Mouse (Mus musculus): ENCODE measurements at regions not wholly inside any gene's neighbourhood (a gene's known extent, or its start where the extent isn't known, plus 50 kb on each side); places are given as distances from the start of the nearest gene placed in this dataset.

- no peaks in the 10 kb centered on the region for H3K9me3 ChIP-seq (replicated peaks; ENCODE audit: low read length)
- DNase-seq (ENCODE audit: extremely low read depth) = no peak
- no peak overlapping the region for H3K4me3 ChIP-seq (replicated peaks in 1 of 3; ENCODE audit: low read depth in 2 of 3, low read length in 2 of 3, poor library complexity in 1 of 3)
- H3K36me3 ChIP-seq (replicated peaks in 1 of 2; ENCODE audit: control insufficient read depth in 1 of 2, insufficient read depth in 1 of 2, low read length in 1 of 2) = no peaks in the 10 kb centered on the region
- no peak overlapping the region for H3K9ac ChIP-seq (ENCODE audit: insufficient read depth, low read depth)
- H3K27ac ChIP-seq (ENCODE audit: insufficient read depth, low read depth) = no peak overlapping the region
- no peak overlapping the region for H3K4me2 ChIP-seq (ENCODE audit: insufficient read depth, low read depth, poor library complexity, severe bottlenecking)
- in situ Hi-C loops (cut with MboI; ENCODE audit: low pct_ligation_motif_present, low pct_unique_long_range_greater_than_20kb, low sequenced_read_pairs) = no loop called here
- TF ChIP-seq ETS1 (conservative IDR thresholded peaks at IDR 0.05; ENCODE audit: low read depth, low read length) = no peak
- no peak for TF ChIP-seq POLR2A (IDR thresholded peaks at IDR 0.05; ENCODE audit: low read depth, low read length)
- TF ChIP-seq MAFK (IDR thresholded peaks at IDR 0.05; ENCODE audit: insufficient replicate concordance, low read length) = no peak
- no peak for TF ChIP-seq RAD21 (IDR thresholded peaks at IDR 0.05; ENCODE audit: low read depth, low read length)
- TF ChIP-seq PAX5 (IDR thresholded peaks at IDR 0.05; ENCODE audit: low read length) = no peak
- H3K4me1 ChIP-seq (ENCODE audit: control insufficient read depth in 1 of 2, insufficient read depth in 2 of 2) = no peaks in the 10 kb centered on the region
- H3K79me2 ChIP-seq (replicated peaks; ENCODE audit: control insufficient read depth, extremely low read depth, insufficient read depth, poor library complexity, severe bottlenecking) = no peaks in the 10 kb centered on the region
- H3K27me3 ChIP-seq (replicated peaks) = no peaks in the 10 kb centered on the region
- dilution Hi-C loops (cut with MboI; ENCODE audit: extremely low pct_ligation_motif_present, extremely low pct_unique_long_range_greater_than_20kb, low sequenced_read_pairs) = no loop called here
Measured at GRCm38 (mm10) chr4:7253616-7254015, 985.2 kb downstream of the Car8 start.

- in situ Hi-C loops (cut with MboI; ENCODE audit: low pct_ligation_motif_present, low pct_unique_long_range_greater_than_20kb, low sequenced_read_pairs) = no loop called here
- H3K4me1 ChIP-seq (ENCODE audit: control insufficient read depth in 1 of 2, insufficient read depth in 2 of 2) = no peaks in the 10 kb centered on the region
- no peak overlapping the region for H3K4me2 ChIP-seq (ENCODE audit: insufficient read depth, low read depth, poor library complexity, severe bottlenecking)
- H3K27me3 ChIP-seq (replicated peaks) = no peaks in the 10 kb centered on the region
- H3K27ac ChIP-seq (ENCODE audit: insufficient read depth, low read depth) = no peak overlapping the region
- H3K9ac ChIP-seq (ENCODE audit: insufficient read depth, low read depth) = no peak overlapping the region
- H3K4me3 ChIP-seq (replicated peaks in 1 of 3; ENCODE audit: low read depth in 2 of 3, low read length in 2 of 3, poor library complexity in 1 of 3) = no peak overlapping the region
- TF ChIP-seq ZNF384 (IDR thresholded peaks at IDR 0.05; ENCODE audit: low read depth, low read length) = no peak
- TF ChIP-seq POLR2AphosphoS2 (IDR thresholded peaks at IDR 0.05; ENCODE audit: low read depth, low read length) = no peak
- TF ChIP-seq MAZ (IDR thresholded peaks at IDR 0.05; ENCODE audit: low read depth, low read length) = no peak
- TF ChIP-seq MAFK (IDR thresholded peaks at IDR 0.05; ENCODE audit: insufficient replicate concordance, low read length) = no peak
- no peak for TF ChIP-seq JUND (conservative IDR thresholded peaks at IDR 0.05; ENCODE audit: low read depth, low read length)
- no peak for TF ChIP-seq ELF1 (IDR thresholded peaks at IDR 0.05; ENCODE audit: low read depth, low read length)
- TF ChIP-seq RCOR1 (conservative IDR thresholded peaks at IDR 0.05; ENCODE audit: low read depth, low read length) = no peak
- TF ChIP-seq ZC3H11A (IDR thresholded peaks at IDR 0.05; ENCODE audit: low read depth, low read length) = no peak
- no peak for TF ChIP-seq CTCF (conservative IDR thresholded peaks at IDR 0.05 in 1 of 2, IDR thresholded peaks at IDR 0.05 in 1 of 2; ENCODE audit: low read depth in 2 of 2, low read length in 2 of 2)
- no peak for TF ChIP-seq EP300 (IDR thresholded peaks at IDR 0.05; ENCODE audit: low read length)
- TF ChIP-seq MAX (IDR thresholded peaks at IDR 0.05; ENCODE audit: low read length) = no peak
- TF ChIP-seq MXI1 (IDR thresholded peaks at IDR 0.05; ENCODE audit: low read depth, low read length) = no peak
- no peak for TF ChIP-seq TCF12 (IDR thresholded peaks at IDR 0.05; ENCODE audit: low read depth, low read length)
- no peak for TF ChIP-seq MEF2A (IDR thresholded peaks at IDR 0.05; ENCODE audit: borderline replicate concordance, low read depth, low read length)
- TF ChIP-seq RAD21 (IDR thresholded peaks at IDR 0.05; ENCODE audit: low read depth, low read length) = no peak
- no peak for DNase-seq (ENCODE audit: extremely low read depth)
- dilution Hi-C loops (cut with MboI; ENCODE audit: extremely low pct_ligation_motif_present, extremely low pct_unique_long_range_greater_than_20kb, low sequenced_read_pairs) = no loop called here
- no peaks in the 10 kb centered on the region for H3K79me2 ChIP-seq (replicated peaks; ENCODE audit: control insufficient read depth, extremely low read depth, insufficient read depth, poor library complexity, severe bottlenecking)
- H3K9me3 ChIP-seq (replicated peaks; ENCODE audit: low read length) = no peaks in the 10 kb centered on the region
- H3K36me3 ChIP-seq (replicated peaks in 1 of 2; ENCODE audit: control insufficient read depth in 1 of 2, insufficient read depth in 1 of 2, low read length in 1 of 2) = no peaks in the 10 kb centered on the region
Measured at GRCm38 (mm10) chr4:7251641-7252040, 987.2 kb downstream of the Car8 start.

Measured in CH12.LX (cell line).